Mouse (Mus musculus): ENCODE results near the gene Tmem30b.

GRCm38 (mm10) chr12:73583318-73583717 is 37.1 kb upstream of the Tmem30b start:
- TF ChIP-seq CTCF (IDR thresholded peaks at IDR 0.05; ENCODE audit: low read depth, low read length) = no peak
- TF ChIP-seq POLR2A (IDR thresholded peaks at IDR 0.05; ENCODE audit: borderline replicate concordance, low read depth, low read length) = no peak

Measured in bone marrow macrophage, adult 2 months (primary cell).